Mouse (Mus musculus) liver, embryonic 12.5 days (tissue): ENCODE measurements at regions not wholly inside any gene's neighbourhood (a gene's known extent, or its start where the extent isn't known, plus 50 kb on each side); places are given as distances from the start of the nearest gene placed in this dataset.

ENCODE experiments used
- ATAC-seq: fragments of 200-750 bp; cut with Nextera tagmentation; 2 replicates; pipeline ENCODE4 v1.8.0; 2017; ENCODE audit warnings: moderate number of reproducible peaks, mild to moderate bottlenecking, moderate library complexity
- H3K27ac ChIP-seq: fragments of 300-500 bp; sonication (generic); 2 replicates; pipeline ENCODE4 v1.5.1; 2016; ENCODE audit warnings: mild to moderate bottlenecking
- H3K27me3 ChIP-seq: fragments of 300-500 bp; sonication (generic); replicated peaks from 2 replicates; pipeline ENCODE4 v1.6.1; 2016; ENCODE audit warnings: mild to moderate bottlenecking, moderate library complexity
- H3K36me3 ChIP-seq: fragments of 300-500 bp; sonication (generic); 2 replicates; pipeline ENCODE4 v1.6.1; 2016; ENCODE audit warnings: mild to moderate bottlenecking, moderate library complexity
- H3K4me1 ChIP-seq: fragments of 300-500 bp; sonication (generic); 2 replicates; pipeline ENCODE4 v1.6.1; 2016
- H3K4me2 ChIP-seq: fragments of 300-500 bp; sonication (generic); 2 replicates; pipeline ENCODE4 v1.6.1; 2016; ENCODE audit warnings: mild to moderate bottlenecking, moderate library complexity
- H3K4me3 ChIP-seq: fragments of 300-500 bp; sonication (generic); 2 replicates; pipeline ENCODE4 v1.5.1; 2016; ENCODE audit warnings: mild to moderate bottlenecking, moderate library complexity
- H3K9ac ChIP-seq: fragments of 300-500 bp; sonication (generic); 2 replicates; pipeline ENCODE4 v1.6.1; 2016; ENCODE audit warnings: mild to moderate bottlenecking, moderate library complexity
- H3K9me3 ChIP-seq: fragments of 300-500 bp; sonication (generic); replicated peaks from 2 replicates; pipeline ENCODE4 v1.6.1; 2016; ENCODE audit warnings: mild to moderate bottlenecking, moderate library complexity
- WGBS: fragments of 180-500 bp; shearing (Covaris S2); methylation state at CpG from one replicate; pipeline ENCODE4 v1.1.7; 2016; ENCODE audit not compliant: insufficient replicate concordance; 5-methylcytosine and 5-hydroxymethylcytosine counted together

GRCm38 (mm10) chr15:36872566-36872965 is 135.0 kb downstream of the Zfp706 start:
- ATAC-seq, result no peak
- Histone ChIP-seq H3K4me3 (no peak overlapping the region), H3K27me3 (no peaks in the 10 kb centered on the region), H3K27ac (no peak overlapping the region), H3K9ac (no peak overlapping the region), H3K4me2 (no peak overlapping the region), H3K9me3 (no peaks in the 10 kb centered on the region), H3K4me1 (peaks cover 25% of the 10 kb centered on the region), H3K36me3 (no peaks in the 10 kb centered on the region)
- 21% methylated on average over 2 of the region's 2 CpGs for WGBS

- Histone ChIP-seq H3K9ac (no peak overlapping the region), H3K4me3 (no peak overlapping the region), H3K4me2 (no peak overlapping the region), H3K9me3 (no peaks in the 10 kb centered on the region), H3K27me3 (no peaks in the 10 kb centered on the region), H3K36me3 (no peaks in the 10 kb centered on the region), H3K4me1 (peaks cover 21% of the 10 kb centered on the region), H3K27ac (no peak overlapping the region)
- no peak for ATAC-seq
- 80% methylated on average over 7 of the region's 7 CpGs for WGBS
Measured at GRCm38 (mm10) chr15:36870717-36871116, 136.9 kb downstream of the Zfp706 start.

- Histone ChIP-seq H3K4me2 (no peak overlapping the region), H3K27me3 (no peaks in the 10 kb centered on the region), H3K4me1 (peaks cover 18% of the 10 kb centered on the region), H3K36me3 (no peaks in the 10 kb centered on the region), H3K4me3 (no peak overlapping the region), H3K9me3 (no peaks in the 10 kb centered on the region), H3K9ac (no peak overlapping the region), H3K27ac (no peak overlapping the region)
- no peak for ATAC-seq
- WGBS, result 71% methylated on average over 9 of the region's 9 CpGs
Measured at GRCm38 (mm10) chr15:36870094-36870493, 137.5 kb downstream of the Zfp706 start.

- Histone ChIP-seq H3K4me1 (peaks cover 4% of the 10 kb centered on the region; the same call in 1 of the 2 replicates), H3K9me3 (no peaks in the 10 kb centered on the region), H3K27me3 (no peaks in the 10 kb centered on the region), H3K36me3 (no peaks in the 10 kb centered on the region), H3K4me3 (no peak overlapping the region), H3K4me2 (no peak overlapping the region), H3K27ac (no peak overlapping the region), H3K9ac (no peak overlapping the region)
- ATAC-seq, result no peak
- WGBS, result 13% methylated on average over 1 of the region's 1 CpGs
Measured at GRCm38 (mm10) chr15:36866088-36866487, 141.5 kb downstream of the Zfp706 start.

- Histone ChIP-seq H3K27me3 (no peaks in the 10 kb centered on the region), H3K36me3 (no peaks in the 10 kb centered on the region), H3K9ac (no peak overlapping the region), H3K4me1 (peaks cover 4% of the 10 kb centered on the region; the same call in 1 of the 2 replicates), H3K27ac (no peak overlapping the region), H3K9me3 (no peaks in the 10 kb centered on the region), H3K4me3 (no peak overlapping the region), H3K4me2 (no peak overlapping the region)
- no peak for ATAC-seq
- 29% methylated on average over 3 of the region's 3 CpGs for WGBS
Measured at GRCm38 (mm10) chr15:36865332-36865731, 142.2 kb downstream of the Zfp706 start.

GRCm38 (mm10) chr15:36864046-36864445 is 143.5 kb downstream of the Zfp706 start:
- Histone ChIP-seq H3K36me3 (no peaks in the 10 kb centered on the region), H3K4me2 (no peak overlapping the region), H3K9me3 (no peaks in the 10 kb centered on the region), H3K27me3 (no peaks in the 10 kb centered on the region), H3K4me3 (no peak overlapping the region), H3K4me1 (peaks cover 4% of the 10 kb centered on the region; the same call in 1 of the 2 replicates), H3K9ac (no peak overlapping the region), H3K27ac (no peak overlapping the region)
- no peak for ATAC-seq
- WGBS, result 52% methylated on average over 2 of the region's 2 CpGs

GRCm38 (mm10) chr15:36858711-36859110 is 148.9 kb downstream of the Zfp706 start:
- Histone ChIP-seq H3K4me2 (no peak overlapping the region), H3K36me3 (no peaks in the 10 kb centered on the region), H3K27ac (no peak overlapping the region), H3K4me1 (0 out of 2 replicates have a peak, but pooled peaks cover 3% of the 10 kb centered on the region), H3K27me3 (no peaks in the 10 kb centered on the region), H3K9ac (no peak overlapping the region), H3K9me3 (no peaks in the 10 kb centered on the region), H3K4me3 (no peak overlapping the region)
- no peak for ATAC-seq
- 59% methylated on average over 4 of the region's 4 CpGs for WGBS

- no peaks in the 10 kb centered on the region for H3K27me3 ChIP-seq
- ATAC-seq, result no peak
- 0 out of 2 replicates have a peak, but pooled peaks cover 3% of the 10 kb centered on the region for H3K4me1 ChIP-seq
- H3K27ac ChIP-seq, result no peak overlapping the region
- H3K4me3 ChIP-seq, result no peak overlapping the region
- WGBS, result 61% methylated on average over 1 of the region's 1 CpGs
- H3K4me2 ChIP-seq, result no peak overlapping the region
- H3K9ac ChIP-seq, result no peak overlapping the region
- no peaks in the 10 kb centered on the region for H3K36me3 ChIP-seq
- H3K9me3 ChIP-seq, result no peaks in the 10 kb centered on the region
Measured at GRCm38 (mm10) chr15:36857622-36858021, 150.0 kb downstream of the Zfp706 start.

- no peak overlapping the region for H3K4me3 ChIP-seq
- no peak overlapping the region for H3K27ac ChIP-seq
- H3K4me1 ChIP-seq, result 0 out of 2 replicates have a peak, but pooled peaks cover 3% of the 10 kb centered on the region
- H3K36me3 ChIP-seq, result no peaks in the 10 kb centered on the region
- no peak overlapping the region for H3K9ac ChIP-seq
- H3K27me3 ChIP-seq, result no peaks in the 10 kb centered on the region
- ATAC-seq, result no peak
- H3K4me2 ChIP-seq, result no peak overlapping the region
- H3K9me3 ChIP-seq, result no peaks in the 10 kb centered on the region
- 62% methylated on average over 7 of the region's 7 CpGs for WGBS
Measured at GRCm38 (mm10) chr15:36855550-36856131, 151.9 kb downstream of the Zfp706 start.

GRCm38 (mm10) chr15:36854900-36855321 is 152.7 kb downstream of the Zfp706 start:
- WGBS, result 45% methylated on average over 6 of the region's 6 CpGs
- Histone ChIP-seq H3K4me1 (0 out of 2 replicates have a peak, but pooled peaks cover 3% of the 10 kb centered on the region), H3K36me3 (no peaks in the 10 kb centered on the region), H3K4me2 (no peak overlapping the region), H3K9ac (no peak overlapping the region), H3K4me3 (no peak overlapping the region), H3K27me3 (no peaks in the 10 kb centered on the region), H3K9me3 (no peaks in the 10 kb centered on the region), H3K27ac (no peak overlapping the region)
- ATAC-seq, result no peak

- H3K27me3 ChIP-seq, result no peaks in the 10 kb centered on the region
- no peak for ATAC-seq
- no peak overlapping the region for H3K4me2 ChIP-seq
- no peaks in the 10 kb centered on the region for H3K9me3 ChIP-seq
- no peaks in the 10 kb centered on the region for H3K36me3 ChIP-seq
- H3K27ac ChIP-seq, result no peak overlapping the region
- H3K4me1 ChIP-seq, result 0 out of 2 replicates have a peak, but pooled peaks cover 3% of the 10 kb centered on the region
- H3K4me3 ChIP-seq, result no peak overlapping the region
- no peak overlapping the region for H3K9ac ChIP-seq
- WGBS, result 36% methylated on average over 6 of the region's 6 CpGs
Measured at GRCm38 (mm10) chr15:36852229-36852821, 155.2 kb downstream of the Zfp706 start.

- H3K27me3 ChIP-seq, result no peaks in the 10 kb centered on the region
- H3K4me1 ChIP-seq, result no peaks in the 10 kb centered on the region; the same call in 1 of the 2 replicates
- no peak overlapping the region for H3K4me3 ChIP-seq
- H3K27ac ChIP-seq, result no peak overlapping the region
- H3K9me3 ChIP-seq, result no peaks in the 10 kb centered on the region
- 46% methylated on average over 5 of the region's 5 CpGs for WGBS
- H3K36me3 ChIP-seq, result no peaks in the 10 kb centered on the region
- H3K4me2 ChIP-seq, result no peak overlapping the region
- no peak overlapping the region for H3K9ac ChIP-seq
- ATAC-seq, result no peak
Measured at GRCm38 (mm10) chr15:36848238-36848637, 159.3 kb downstream of the Zfp706 start.
